Mouse (Mus musculus) brain, adult 2 months (tissue): Measurements from ENCODE around the gene Hecw2.

Experiments used
- DNase-seq: peaks from one replicate; pipeline ENCODE4 v3.0.0; 2011; ENCODE audit warnings: low read depth, low spot score

The Hecw2 gene

DNA sequence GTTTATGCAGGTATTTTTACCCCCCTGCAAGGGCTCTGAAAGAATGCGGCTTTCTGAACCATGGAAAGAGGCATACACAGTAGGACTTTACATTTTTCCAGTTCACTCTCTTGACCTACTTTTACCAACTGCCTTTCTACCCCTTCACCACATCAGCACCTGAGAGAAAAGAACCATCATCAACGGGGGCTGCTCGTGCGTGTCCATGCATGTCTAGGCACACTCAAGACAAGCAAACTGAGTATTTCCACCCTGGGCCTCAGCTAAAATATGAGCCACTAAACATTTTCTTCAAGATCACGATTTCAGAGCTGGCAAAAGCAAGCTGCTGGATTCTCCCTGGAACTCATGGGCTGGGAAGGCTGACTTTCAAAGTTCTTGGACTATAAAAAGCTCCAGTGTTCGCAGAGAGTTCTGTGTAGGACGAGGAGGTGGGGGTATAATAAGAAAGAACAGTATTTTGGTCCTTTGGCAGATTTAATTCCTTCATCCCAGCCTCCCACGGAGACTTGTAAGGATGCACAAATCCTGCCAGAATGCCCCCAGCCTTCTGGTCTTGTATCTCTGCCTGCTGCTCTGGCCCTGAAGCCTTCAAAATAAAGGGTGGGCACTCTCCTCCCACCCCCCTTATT is 76.5 kb downstream of the Hecw2 start:
- peak; percentile 94 for DNase-seq

DNA sequence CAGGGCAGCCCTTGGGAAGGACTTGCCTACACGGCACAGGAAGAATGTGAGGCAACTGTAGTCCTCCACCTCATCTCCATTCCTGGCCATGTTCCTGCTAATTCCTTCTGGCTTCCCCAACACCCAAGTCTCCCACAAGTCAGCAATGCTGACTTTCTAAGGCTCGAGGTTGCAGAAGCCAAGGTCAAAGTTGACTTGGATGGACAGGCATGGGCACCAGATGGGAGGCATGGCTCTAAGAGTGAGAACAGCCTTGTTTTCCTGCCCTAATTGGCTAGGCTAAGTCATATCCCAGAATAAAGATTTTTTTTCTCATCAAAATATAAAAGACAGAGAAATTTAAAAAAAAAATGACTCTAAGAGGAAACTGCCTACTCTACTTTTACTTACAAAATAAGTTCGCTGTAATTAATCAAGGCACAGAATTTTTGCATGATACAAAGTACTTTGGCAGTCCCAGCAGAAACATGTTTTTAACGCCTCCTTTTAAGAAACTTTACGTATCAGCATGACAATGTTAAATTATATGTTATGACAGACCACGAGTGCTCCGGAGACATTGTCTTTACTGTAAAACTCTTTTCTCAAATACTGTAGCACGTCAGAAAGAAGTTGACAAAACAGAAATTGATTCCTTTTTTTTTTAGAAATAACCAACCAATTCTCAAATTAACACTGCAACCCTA is 83.9 kb downstream of the Hecw2 start:
- no peak for DNase-seq

DNA sequence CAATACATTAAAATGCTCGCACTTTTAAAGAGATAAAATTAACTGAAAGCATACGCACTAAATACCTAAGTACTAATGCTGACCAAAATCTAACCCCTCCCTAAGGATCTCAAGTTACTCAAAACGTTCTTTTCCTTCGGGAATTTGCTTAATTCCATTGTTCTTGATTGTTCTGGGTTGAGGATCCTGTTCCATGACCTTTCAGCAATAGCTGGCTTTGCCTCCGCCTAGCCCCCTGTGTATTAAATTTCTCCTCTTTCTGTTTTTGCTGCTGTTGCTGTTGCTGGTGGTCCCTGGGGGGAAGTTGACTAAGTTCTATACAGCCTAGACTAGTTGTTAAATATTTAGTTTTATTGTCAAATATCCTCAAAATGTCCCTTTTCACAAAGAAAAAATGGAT is 85.7 kb downstream of the Hecw2 start:
- DNase-seq = no peak

DNA sequence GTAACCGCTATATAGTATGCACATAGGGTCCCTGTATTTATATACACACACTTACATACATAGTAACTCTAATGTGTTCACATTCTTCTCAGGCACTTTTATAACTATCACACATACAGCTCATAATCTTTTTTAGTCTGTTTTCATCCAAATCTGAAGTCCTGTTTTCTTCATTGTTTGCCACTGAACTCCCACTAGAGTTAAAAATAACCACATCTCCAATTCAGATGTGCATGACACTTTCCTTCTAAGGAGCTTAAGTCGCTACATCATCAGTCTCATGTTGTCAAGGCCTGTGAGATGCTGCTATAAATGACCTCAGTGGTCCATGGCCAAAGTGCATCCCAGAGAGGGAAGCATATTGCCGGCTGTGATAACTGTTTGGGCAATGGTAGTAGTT is 88.2 kb downstream of the Hecw2 start:
- peak; percentile 64 for DNase-seq

DNA sequence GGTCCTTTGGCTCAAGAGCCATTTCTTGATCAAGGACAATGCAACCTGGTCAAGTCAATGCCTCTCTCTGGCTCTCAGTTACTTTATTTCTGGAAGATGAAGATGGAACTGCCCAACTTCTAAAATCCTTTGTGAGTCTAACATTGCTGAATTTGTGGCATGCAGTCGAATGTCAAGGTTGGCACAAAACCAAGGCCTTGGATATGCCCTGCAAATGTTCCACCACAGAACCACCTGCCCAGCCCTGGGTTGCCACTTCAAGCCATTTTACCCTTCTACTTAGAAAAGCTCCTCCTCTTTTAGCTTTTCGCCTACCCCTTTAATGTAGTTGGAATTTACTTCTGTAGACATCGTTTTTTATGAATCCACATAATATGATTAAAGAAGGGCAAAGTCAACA is 115.3 kb downstream of the Hecw2 start:
- peak; percentile 61 for DNase-seq

DNA sequence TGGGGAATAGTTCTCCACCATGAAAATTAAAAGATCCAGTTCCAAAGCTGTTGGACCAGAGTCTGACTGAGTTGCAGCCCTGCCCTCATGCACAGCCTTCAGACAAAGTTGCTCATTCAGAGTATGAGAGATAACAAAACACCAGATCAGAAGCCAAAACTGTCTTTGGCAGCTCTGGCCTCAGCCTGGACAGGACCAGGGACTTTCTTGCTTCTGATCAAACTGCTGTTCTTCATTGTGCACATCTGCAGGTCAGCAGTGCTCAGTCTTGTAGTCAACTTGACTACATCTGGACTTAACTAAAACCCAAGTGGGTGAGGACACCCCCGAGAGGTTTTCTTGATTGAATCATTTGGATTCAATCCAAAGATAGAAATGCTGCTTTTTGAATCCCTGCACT is 120.5 kb downstream of the Hecw2 start:
- DNase-seq = peak; percentile 66

DNA sequence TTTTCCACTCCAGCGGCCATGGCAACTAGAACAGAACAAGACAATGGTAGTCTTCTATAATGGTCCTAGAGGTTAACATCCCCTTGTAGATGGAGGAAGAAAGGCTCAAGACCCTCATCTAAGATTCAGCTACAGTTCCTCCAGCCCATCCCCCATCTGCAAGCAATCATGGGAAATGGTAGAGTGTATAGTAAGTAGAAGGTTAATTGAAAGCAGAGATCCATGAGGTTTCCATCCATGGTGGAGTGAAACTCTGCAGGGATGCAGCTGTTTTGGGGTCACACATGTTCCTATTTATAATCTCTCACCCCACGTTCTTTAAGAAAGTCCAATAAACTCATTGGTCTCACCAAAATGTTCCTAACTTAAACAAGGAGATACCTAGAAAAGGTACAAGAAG is 124.8 kb downstream of the Hecw2 start:
- no peak for DNase-seq

DNA sequence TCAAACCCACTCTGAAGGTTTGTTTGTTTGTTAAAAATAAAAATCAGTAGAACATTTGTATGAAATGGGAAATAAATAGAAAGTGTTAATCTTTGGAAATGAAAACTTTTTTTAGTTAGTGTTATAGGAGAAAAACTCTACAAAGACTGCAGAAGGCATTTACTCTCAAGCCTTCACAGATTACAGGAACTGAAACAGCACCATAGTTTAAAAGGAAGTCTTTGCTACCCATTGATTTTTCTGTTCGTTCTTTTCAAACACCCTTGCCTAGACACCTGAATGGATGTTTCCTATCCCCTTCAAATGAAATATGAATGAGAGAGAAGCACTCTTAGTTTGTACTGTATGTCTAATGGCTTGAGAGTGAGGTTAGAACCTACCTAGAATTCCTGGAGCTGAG is 126.7 kb downstream of the Hecw2 start:
- DNase-seq = no peak

DNA sequence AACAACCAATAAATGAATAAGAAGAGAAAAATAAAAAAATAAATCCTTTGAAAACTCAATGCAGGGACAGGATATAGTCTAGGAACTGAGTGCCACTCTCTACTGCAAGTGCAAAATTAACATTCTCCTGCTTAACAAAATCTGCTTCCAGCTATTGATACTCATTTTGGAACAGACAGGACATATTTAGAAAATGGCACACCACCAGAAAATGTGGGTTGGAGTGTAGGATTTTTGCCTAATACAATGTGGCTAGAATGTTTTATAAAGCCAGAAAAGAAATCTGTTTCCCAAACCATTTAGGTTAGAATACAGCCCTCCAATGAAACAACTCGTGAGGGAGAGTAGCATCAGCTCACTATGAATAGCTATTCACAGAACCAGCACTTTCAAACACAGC is 129.5 kb downstream of the Hecw2 start:
- DNase-seq = peak; percentile 83

DNA sequence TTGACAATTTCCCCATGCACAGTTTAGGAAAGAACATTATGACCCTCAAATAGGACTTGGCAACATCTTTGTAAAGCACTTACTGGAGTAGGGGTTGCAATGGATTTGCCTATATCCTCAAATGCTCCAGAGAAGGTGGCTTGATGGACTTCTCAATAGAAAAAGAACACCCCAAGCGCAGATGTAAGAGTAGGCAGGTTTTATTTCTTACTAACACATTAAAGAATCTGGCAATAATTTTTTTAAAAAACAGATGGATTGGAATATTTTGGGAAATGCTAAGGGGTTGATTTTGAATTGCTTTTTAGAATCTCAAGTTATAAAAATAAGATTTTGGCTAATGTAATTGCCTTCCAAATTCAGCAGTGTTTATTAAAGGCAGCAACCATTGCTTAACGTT is 133.9 kb downstream of the Hecw2 start:
- peak; percentile 60 for DNase-seq

DNA sequence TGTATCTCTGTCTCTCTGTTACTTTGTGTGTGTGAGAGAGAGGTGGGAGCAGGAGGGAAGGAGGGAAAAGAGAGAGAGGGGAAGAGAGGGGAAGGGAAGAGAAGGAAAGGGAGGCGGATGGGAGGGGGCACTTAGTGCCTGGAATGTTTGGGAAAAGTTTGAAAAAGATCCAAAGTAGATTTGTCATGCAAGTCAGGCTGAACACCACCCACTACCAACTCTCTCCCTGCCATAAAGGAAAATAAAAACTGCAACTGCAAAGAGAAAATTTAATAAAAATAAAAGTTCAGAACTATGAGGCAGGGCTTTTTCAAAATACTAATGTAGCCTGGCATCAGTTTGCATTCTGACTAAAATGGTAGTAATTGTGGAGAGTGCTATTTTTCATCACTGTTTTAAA is 135.2 kb downstream of the Hecw2 start:
- peak; percentile 65 for DNase-seq

DNA sequence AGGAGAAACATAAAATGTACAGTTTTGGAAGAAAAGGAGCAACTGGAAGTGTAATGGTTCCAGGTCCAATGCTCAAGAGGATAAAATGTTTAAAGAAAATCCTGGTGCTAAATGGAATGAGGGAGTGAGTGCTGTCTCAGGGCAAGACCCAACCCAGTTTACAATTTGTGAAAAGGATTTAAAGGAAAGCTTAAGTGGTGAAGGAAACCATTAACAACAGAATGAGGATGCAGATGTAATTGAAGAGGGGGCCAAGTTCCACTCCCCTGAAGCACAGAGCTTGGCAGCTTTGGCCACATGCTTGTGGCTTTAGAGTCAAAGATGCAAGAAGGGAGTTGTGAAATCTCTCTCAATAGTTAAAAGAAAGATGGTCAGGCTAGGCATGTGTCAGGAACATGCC is 142.2 kb downstream of the Hecw2 start:
- no peak for DNase-seq

DNA sequence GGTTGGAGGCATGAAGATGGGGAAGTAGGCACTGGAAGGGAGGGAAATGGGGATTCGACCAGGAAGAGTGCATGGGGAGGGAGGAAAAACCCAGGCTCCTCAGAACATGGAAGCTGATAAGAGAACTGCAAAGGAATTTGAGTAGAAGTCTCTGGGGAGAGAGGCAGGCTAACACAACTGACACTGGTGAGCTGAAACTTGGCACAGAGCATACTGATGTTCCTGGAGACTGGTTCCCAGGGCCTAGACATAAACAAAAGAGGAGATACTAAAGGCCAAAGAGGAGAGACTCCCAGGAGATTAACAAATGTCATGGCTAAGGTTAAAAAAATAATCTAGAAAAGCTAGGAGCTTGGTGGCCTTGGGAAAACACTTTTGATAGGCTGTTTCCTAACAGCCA is 148.0 kb downstream of the Hecw2 start:
- DNase-seq = no peak

DNA sequence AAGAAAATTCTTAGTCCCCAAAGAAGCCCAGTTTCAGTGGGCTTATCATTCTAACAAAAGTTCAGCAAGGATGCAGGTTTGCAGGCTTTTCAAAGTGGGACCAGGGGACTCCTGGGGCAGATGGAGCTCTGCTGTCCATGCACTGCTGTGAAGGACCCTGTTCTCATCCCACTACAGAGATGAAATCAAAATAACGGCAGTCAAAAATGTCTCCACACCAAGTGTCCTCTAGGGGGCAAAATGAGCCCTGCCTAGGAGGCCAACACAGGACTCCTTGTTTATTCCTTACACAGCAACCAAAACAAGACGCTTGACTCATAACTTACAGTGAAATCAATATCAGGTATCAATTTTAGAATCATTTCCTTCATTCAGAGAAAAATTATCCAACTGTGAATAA is 155.9 kb downstream of the Hecw2 start:
- peak; percentile 80 for DNase-seq

DNA sequence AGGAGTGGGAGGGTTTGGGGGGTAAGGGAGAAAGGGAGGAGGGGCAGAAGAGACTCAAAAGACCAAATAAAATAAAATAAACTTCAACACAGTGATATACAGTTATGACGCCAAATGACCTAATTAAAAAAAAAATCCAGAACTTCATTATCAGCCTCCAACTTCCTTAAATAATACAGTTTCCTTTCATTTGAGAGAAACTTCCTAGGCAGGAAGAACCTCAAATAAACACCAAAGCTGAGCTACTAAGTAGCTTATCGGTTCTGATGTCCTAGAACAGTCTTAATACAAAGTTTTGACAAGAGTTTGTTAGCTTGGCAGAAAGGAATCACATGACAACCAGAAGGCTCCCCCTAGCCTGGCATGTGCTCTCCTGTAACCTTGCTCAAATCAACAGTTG is 177.3 kb downstream of the Hecw2 start:
- no peak for DNase-seq

DNA sequence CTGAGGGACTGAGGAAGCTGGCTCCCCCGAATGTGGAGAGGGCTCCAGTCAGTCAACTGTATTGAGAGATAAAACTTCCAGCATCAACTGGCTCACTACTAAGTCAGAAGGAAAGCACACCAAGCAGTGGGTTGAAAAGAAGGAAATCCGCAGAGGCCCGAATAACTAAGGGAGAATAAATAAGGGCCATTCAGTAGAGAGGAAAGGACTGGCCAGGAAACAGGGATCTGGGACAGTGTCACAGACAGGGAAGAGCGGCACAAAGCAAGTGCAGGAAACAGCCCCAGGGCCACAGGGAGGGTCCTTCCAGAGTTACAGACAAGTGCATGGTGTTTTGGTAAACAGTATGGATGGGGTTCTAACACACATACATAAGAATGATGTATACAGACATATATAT is 179.2 kb downstream of the Hecw2 start:
- no peak for DNase-seq

DNA sequence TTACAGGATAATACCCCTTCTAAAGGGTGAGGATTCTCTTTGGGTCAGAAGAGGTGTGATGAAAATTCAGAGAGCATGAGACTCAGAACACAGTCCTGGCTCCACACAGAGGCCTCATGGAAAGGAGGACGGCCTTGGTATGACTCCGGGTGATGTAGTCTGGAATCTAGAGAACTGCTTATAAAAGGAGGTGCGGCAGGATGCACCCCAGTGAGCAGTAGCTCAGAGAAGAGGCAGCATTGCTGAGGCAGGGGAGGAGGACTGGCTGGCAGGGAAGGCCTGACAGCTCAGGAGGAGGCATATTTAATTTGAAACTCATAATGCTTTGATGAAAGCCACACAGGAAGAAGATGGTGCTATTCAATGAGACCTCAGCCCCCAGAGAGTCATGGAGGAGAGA is 182.6 kb downstream of the Hecw2 start:
- DNase-seq = peak; percentile 42

DNA sequence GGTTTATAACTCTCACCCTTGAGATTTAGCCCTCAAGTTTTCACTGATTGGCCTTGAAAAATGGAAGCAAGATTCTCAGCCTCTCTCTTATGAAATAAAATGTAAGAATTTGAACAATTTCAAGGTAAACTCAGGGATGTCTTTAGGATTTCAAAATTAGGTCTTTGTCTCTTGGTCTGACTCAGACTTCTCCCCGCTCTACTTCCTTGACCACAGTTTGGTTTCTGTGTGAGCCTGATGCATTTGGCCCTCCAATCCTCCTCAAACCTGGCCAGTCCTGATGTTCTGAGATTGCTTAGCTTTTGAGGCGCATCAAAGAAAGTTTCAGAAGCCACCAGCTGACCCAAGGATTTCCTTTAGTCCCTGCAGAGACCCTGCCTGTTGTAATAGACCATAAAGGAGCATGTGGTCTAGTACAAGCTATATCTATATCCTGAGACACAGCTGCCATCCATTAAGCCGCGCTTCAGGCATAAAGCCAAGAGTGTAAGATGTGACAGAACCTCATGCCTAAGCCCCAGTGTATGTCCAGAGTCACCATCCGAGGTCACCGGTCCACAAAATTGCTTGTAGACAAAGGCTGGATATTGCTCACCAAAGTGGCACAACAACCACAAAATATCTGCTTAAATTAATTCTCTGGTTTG is 185.4 kb downstream of the Hecw2 start:
- no peak for DNase-seq

DNA sequence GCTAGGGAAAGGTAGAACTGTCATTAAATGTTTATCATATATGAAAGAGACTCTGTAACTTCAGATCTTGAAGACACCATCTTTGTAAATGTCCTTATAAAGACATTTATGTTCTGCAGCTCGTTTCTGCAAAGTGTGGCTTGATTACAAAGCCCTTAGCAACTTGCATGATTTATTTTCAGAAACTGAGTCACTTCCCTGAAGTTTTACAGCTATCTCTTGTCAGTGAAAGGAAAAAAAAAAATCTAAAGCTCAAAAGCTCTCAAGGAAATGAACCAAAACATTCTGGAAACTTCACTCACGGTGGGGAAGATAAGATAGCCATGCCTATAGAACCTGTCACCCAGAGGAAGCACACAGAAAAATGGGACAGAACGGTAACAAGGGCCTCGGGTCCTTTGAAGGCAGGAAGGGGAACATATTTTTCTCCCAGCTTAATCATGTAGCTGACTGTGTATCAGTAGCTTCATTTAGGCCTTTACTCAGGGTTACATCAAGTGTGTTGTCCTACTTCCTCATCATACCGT is 189.0 kb downstream of the Hecw2 start:
- peak; percentile 64 for DNase-seq

DNA sequence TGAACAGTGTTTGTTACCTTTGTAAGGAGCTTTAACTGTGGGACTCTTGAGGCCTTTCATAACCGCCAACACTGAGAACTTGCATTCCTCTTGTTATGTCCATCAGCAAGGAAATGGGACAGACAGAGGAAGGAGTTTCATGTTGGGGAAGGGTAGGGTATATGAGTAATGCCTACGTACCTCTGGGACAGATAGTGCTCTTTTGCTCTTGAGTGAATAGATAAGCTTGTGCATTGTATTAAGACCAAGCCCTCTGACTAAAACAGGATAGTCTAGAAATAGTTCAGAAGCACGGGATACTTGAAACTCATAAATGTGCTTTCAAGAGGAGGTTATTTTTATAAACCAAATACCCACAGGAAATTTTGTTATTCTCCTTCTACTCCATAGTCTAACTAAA is 191.7 kb downstream of the Hecw2 start:
- no peak for DNase-seq

DNA sequence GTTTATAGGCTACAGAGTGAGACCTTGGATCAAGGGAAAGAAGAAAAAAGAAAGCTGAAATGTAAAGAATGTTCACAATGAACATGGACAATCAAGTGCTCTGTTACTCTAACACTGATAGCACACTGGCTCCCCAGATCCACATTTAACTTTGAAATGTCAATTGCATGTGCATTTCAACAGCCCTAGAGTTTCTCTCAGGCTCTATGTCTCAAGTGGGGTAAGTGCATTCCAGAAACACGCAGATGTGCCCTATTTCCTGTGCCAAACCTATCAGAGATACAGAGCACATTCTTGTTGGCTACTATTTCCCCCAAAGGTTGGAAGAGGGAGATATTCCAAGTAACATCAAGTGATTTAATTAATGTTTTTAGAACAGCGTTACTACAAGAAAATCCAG is 192.9 kb downstream of the Hecw2 start:
- DNase-seq = no peak

DNA sequence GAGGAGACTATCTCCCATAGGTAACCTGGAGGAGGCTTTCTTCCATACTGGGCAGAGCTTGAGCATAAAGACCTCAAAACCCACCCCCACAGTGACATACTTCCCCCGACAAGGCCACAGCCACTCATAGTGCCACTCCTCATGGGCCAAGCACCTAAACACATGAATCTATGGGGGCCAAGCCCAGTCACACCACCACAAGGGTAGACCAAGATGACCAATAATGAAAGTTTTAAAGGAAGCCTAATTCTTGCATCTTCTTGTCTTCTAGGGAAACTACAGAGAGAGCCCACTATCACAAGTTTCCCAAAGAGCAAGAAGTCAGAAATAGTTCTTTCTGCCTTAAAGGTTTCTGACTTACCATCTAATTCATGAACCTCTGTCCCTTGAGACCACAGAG is 197.7 kb downstream of the Hecw2 start:
- no peak for DNase-seq
